Mouse (Mus musculus) liver, postnatal 0 days (tissue): ENCODE data around the gene Gas2l3. TPM values are rescaled to one million over a fixed set of nuclear protein-coding genes. Genes with fewer than 3 reads are reported as not detected.

Experiments
- ATAC-seq: fragments of 200-750 bp; cut with Nextera tagmentation; 2 replicates; pipeline ENCODE4 v1.8.0; 2017; ENCODE audit warnings: mild to moderate bottlenecking, moderate library complexity
- DNase-seq: peaks from one replicate; pipeline ENCODE4 v3.0.0-alpha.2; 2016
- H3K27ac ChIP-seq: fragments of 300-500 bp; sonication (generic); 2 replicates; pipeline ENCODE4 v1.5.1; 2014; ENCODE audit warnings: antibody characterized with exemption, moderate library complexity, mild to moderate bottlenecking, low read depth
- H3K27me3 ChIP-seq: fragments of 300-500 bp; sonication (generic); 2 replicates; pipeline ENCODE4 v1.6.1; 2014; ENCODE audit warnings: low read length, control low read depth, mixed read lengths; ENCODE audit not compliant: insufficient read depth
- H3K36me3 ChIP-seq: fragments of 300-500 bp; sonication (generic); replicated peaks from 2 replicates; pipeline ENCODE4 v1.6.1; 2014; ENCODE audit warnings: mild to moderate bottlenecking, control low read depth, low read length, moderate library complexity, mixed read lengths; ENCODE audit not compliant: insufficient read depth
- H3K4me1 ChIP-seq: fragments of 300-500 bp; sonication (generic); 2 replicates; pipeline ENCODE4 v1.6.1; 2014; ENCODE audit warnings: antibody characterized with exemption, mild to moderate bottlenecking, control low read depth; ENCODE audit not compliant: insufficient read depth
- H3K4me2 ChIP-seq: fragments of 300-500 bp; sonication (generic); 2 replicates; pipeline ENCODE4 v1.6.1; 2014; ENCODE audit warnings: low read depth, mild to moderate bottlenecking, low read length, moderate library complexity, mixed read lengths
- H3K4me3 ChIP-seq: fragments of 300-500 bp; sonication (generic); 2 replicates; pipeline ENCODE4 v1.5.1; 2014; ENCODE audit warnings: low read depth, low read length
- H3K9ac ChIP-seq: fragments of 300-500 bp; sonication (generic); replicated peaks from 2 replicates; pipeline ENCODE4 v1.6.1; 2014; ENCODE audit warnings: mild to moderate bottlenecking, moderate library complexity
- H3K9me3 ChIP-seq: fragments of 300-500 bp; sonication (generic); 2 replicates; pipeline ENCODE4 v1.6.1; 2016; ENCODE audit warnings: mild to moderate bottlenecking, control low read depth, low read length, mixed read lengths
- CTCF ChIP-seq: sonication (generic); IDR thresholded peaks from 2 replicates; pipeline ENCODE4 v1.5.1; 2016; ENCODE audit warnings: antibody characterized with exemption, low read depth
- EP300 ChIP-seq: IDR thresholded peaks from 2 replicates; pipeline ENCODE4 v1.6.1; 2016; ENCODE audit warnings: antibody characterized with exemption, low read depth, mild to moderate bottlenecking
- WGBS: fragments of 180-500 bp; shearing (Covaris S2); extraction: QIAGEN DNeasy Blood & Tissue Kit; methylation state at CpG from one replicate; pipeline ENCODE4 v1.1.7; 2014; ENCODE audit not compliant: insufficient replicate concordance; 5-methylcytosine and 5-hydroxymethylcytosine counted together
- polyA plus RNA-seq: library from polyadenylated mRNA; unstranded; fragments of >200 nt; fragmentation: Nextera tagmentation; extraction: Ambion mirVana; gene quantifications from 2 replicates; pipeline ENCODE4 v1.2.1, GENCODE M21; 2015

Gene Gas2l3
- polyA plus RNA-seq, 1 experiment from 2014 or later = 2.9 TPM

- H3K9me3 ChIP-seq = no peaks in the 10 kb centered on the region
- DNase-seq = no peak
- peaks cover 18% of the 10 kb centered on the region for H3K36me3 ChIP-seq
- peak overlapping the region; percentile 56 for H3K4me2 ChIP-seq
- no peaks in the 10 kb centered on the region for H3K27me3 ChIP-seq
- peak overlapping the region; percentile 63 for H3K27ac ChIP-seq
- WGBS = 34% methylated on average over 15 of the region's 15 CpGs
- TF ChIP-seq CTCF = no peak
- TF ChIP-seq EP300 = no peak
- H3K4me1 ChIP-seq = peaks cover 8% of the 10 kb centered on the region; the same call in 1 of the 2 replicates
- H3K9ac ChIP-seq = no peak overlapping the region
- H3K4me3 ChIP-seq = peak overlapping the region; percentile 5; the same call in 1 of the 2 replicates
- ATAC-seq = peak; percentile 41; the same call in 1 of the 2 replicates
These were observed 9.4 kb upstream of the Gas2l3 start for GRCm38 (mm10) chr10:89453068-89453641.

GRCm38 (mm10) chr10:89450411-89450810 lies 6.6 kb upstream of the Gas2l3 start:
- Histone ChIP-seq H3K9ac (no peak overlapping the region), H3K36me3 (peaks cover 11% of the 10 kb centered on the region), H3K27me3 (no peaks in the 10 kb centered on the region), H3K9me3 (no peaks in the 10 kb centered on the region), H3K27ac (no peak overlapping the region), H3K4me1 (peaks cover 3% of the 10 kb centered on the region; the same call in 1 of the 2 replicates), H3K4me3 (no peak overlapping the region), H3K4me2 (no peak overlapping the region)
- ATAC-seq (no peak), DNase-seq (no peak)
- TF ChIP-seq EP300 = no peak
- TF ChIP-seq CTCF = no peak
- WGBS = 70% methylated on average over 10 of the region's 10 CpGs

- Histone ChIP-seq H3K4me3 (peak overlapping the region; percentile 95), H3K4me2 (peak overlapping the region; percentile 81), H3K4me1 (peaks cover 12% of the 10 kb centered on the region), H3K9me3 (no peaks in the 10 kb centered on the region), H3K9ac (peak overlapping the region; percentile 86; the same call in 1 of the 2 replicates), H3K27me3 (no peaks in the 10 kb centered on the region), H3K27ac (peak overlapping the region; percentile 58), H3K36me3 (peaks cover 5% of the 10 kb centered on the region; the same call in 1 of the 2 replicates)
- no peak for ATAC-seq
- 40% methylated on average over 3 of the region's 3 CpGs for WGBS
- TF ChIP-seq EP300 (no peak), CTCF (no peak)
- no peak for DNase-seq
These were observed 614 bp upstream of the Gas2l3 start for GRCm38 (mm10) chr10:89444381-89444780.

GRCm38 (mm10) chr10:89443115-89443622 lies 598 bp downstream of the Gas2l3 start:
- Histone ChIP-seq H3K9ac (peak overlapping the region; percentile 86), H3K27me3 (no peaks in the 10 kb centered on the region), H3K36me3 (peaks cover 6% of the 10 kb centered on the region; the same call in 1 of the 2 replicates), H3K4me2 (peak overlapping the region; percentile 81), H3K4me1 (peaks cover 15% of the 10 kb centered on the region), H3K4me3 (peak overlapping the region; percentile 95), H3K27ac (peak overlapping the region; percentile 92), H3K9me3 (no peaks in the 10 kb centered on the region)
- ATAC-seq (peak; percentile 59), DNase-seq (peak; percentile 48)
- WGBS = under 1% methylated on average over 17 of the region's 17 CpGs
- TF ChIP-seq EP300 (no peak), CTCF (no peak)

- Histone ChIP-seq H3K9me3 (no peaks in the 10 kb centered on the region), H3K27ac (peak overlapping the region; percentile 92; the same call in 1 of the 2 replicates), H3K9ac (peak overlapping the region; percentile 86), H3K4me3 (peak overlapping the region; percentile 95), H3K4me2 (peak overlapping the region; percentile 81), H3K4me1 (peaks cover 15% of the 10 kb centered on the region), H3K27me3 (no peaks in the 10 kb centered on the region), H3K36me3 (peaks cover 10% of the 10 kb centered on the region)
- DNase-seq (no peak), ATAC-seq (no peak; the same call in 1 of the 2 replicates)
- 6% methylated on average over 4 of the region's 4 CpGs for WGBS
- no peak for TF ChIP-seq CTCF
- TF ChIP-seq EP300 = no peak
These were observed 1.1 kb downstream of the Gas2l3 start for GRCm38 (mm10) chr10:89442640-89443039.

- DNase-seq (no peak), ATAC-seq (no peak)
- TF ChIP-seq CTCF = no peak
- no peak for TF ChIP-seq EP300
- Histone ChIP-seq H3K36me3 (peaks cover 15% of the 10 kb centered on the region), H3K27me3 (no peaks in the 10 kb centered on the region), H3K9ac (no peak overlapping the region), H3K4me1 (peaks cover 15% of the 10 kb centered on the region), H3K27ac (no peak overlapping the region), H3K4me3 (peak overlapping the region; percentile 95; the same call in 1 of the 2 replicates), H3K4me2 (peak overlapping the region; percentile 81; the same call in 1 of the 2 replicates), H3K9me3 (no peaks in the 10 kb centered on the region)
- WGBS = 87% methylated on average over 3 of the region's 3 CpGs
These were observed 1.8 kb downstream of the Gas2l3 start for GRCm38 (mm10) chr10:89441961-89442360.
